Mouse (Mus musculus): ENCODE results near the gene Usp7. TPM values are rescaled to one million over a fixed set of nuclear protein-coding genes. Genes with fewer than 3 reads are reported as not detected.

Usp7 gene
- polyA plus RNA-seq, 1 experiment from 2014 or later, result 30.9 TPM

GRCm38 (mm10) chr16:8667261-8667660, 124.8 kb downstream of the Usp7 start:
- H3K27me3 ChIP-seq, result no peaks in the 10 kb centered on the region
- 76% methylated on average over 7 of the region's 7 CpGs for WGBS
- peak overlapping the region; percentile 39; the same call in 1 of the 2 replicates for H3K9ac ChIP-seq
- H3K27ac ChIP-seq (replicated peaks), result no peak overlapping the region
- H3K4me1 ChIP-seq (replicated peaks), result peaks cover 89% of the 10 kb centered on the region
- peaks cover 42% of the 10 kb centered on the region for H3K36me3 ChIP-seq
- no peak for ATAC-seq (ENCODE audit: low read depth)
- H3K4me2 ChIP-seq, result peak overlapping the region; percentile 96; the same call in 1 of the 2 replicates
- H3K9me3 ChIP-seq, result no peaks in the 10 kb centered on the region
- no peak overlapping the region for H3K4me3 ChIP-seq

DNA sequence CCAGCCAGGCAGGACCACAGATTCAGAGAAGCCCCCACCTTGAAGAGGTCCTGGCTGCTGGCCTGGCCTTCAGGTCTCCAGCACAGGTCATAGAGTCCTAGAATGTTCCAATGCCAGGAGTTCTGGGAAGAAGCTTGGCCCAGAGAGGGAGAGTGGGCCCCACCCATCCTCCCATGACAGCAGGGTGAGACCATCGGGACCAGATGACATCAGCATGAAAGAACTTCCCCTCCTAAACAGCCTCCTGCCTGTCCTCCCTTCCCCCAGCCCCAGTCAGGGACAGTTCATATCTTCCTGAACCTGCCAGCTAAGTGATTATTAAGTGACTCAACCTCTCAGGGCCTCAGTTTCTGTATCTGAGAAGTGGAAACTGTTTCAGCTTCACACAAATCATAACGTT, 125.7 kb downstream of the Usp7 start:
- no peak for ATAC-seq (ENCODE audit: low read depth)
- H3K36me3 ChIP-seq, result peaks cover 50% of the 10 kb centered on the region
- no peaks in the 10 kb centered on the region for H3K27me3 ChIP-seq
- WGBS, result 63% methylated on average over 2 of the region's 2 CpGs
- peak overlapping the region; percentile 8; the same call in 1 of the 2 replicates for H3K9ac ChIP-seq
- no peak overlapping the region for H3K4me2 ChIP-seq
- 0 out of 2 replicates have a peak overlapping the region, but pooled peaks have one; percentile 23 for H3K27ac ChIP-seq (replicated peaks)
- H3K4me1 ChIP-seq (replicated peaks), result peaks cover 89% of the 10 kb centered on the region
- no peak overlapping the region for H3K4me3 ChIP-seq
- H3K9me3 ChIP-seq, result no peaks in the 10 kb centered on the region

DNA sequence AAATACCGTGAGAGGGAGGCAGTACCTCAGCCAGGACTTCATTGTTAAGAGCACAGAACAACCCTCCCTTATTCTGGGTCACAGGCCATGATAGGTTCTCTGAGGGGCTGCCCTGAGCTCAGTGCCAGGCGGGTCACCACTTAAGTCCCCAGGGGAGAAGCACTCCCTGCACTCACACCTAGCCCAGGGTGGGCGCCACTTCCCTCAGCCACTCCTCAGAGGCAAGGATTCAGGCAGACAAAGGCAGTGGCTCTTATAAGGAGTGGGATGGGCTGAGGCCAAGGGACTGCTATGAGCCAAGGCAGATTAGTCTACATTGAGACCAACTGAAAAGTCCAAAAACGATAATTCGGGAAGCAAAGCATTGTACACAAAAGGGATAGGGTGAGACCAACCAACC, 126.7 kb downstream of the Usp7 start:
- no peak overlapping the region for H3K4me2 ChIP-seq
- H3K9ac ChIP-seq, result no peak overlapping the region
- WGBS, result 83% methylated on average over 5 of the region's 5 CpGs
- ATAC-seq (ENCODE audit: low read depth), result no peak
- peaks cover 59% of the 10 kb centered on the region for H3K36me3 ChIP-seq
- no peaks in the 10 kb centered on the region for H3K9me3 ChIP-seq
- H3K4me1 ChIP-seq (replicated peaks), result peaks cover 81% of the 10 kb centered on the region
- no peak overlapping the region for H3K4me3 ChIP-seq
- no peak overlapping the region for H3K27ac ChIP-seq (replicated peaks)
- H3K27me3 ChIP-seq, result no peaks in the 10 kb centered on the region

DNA sequence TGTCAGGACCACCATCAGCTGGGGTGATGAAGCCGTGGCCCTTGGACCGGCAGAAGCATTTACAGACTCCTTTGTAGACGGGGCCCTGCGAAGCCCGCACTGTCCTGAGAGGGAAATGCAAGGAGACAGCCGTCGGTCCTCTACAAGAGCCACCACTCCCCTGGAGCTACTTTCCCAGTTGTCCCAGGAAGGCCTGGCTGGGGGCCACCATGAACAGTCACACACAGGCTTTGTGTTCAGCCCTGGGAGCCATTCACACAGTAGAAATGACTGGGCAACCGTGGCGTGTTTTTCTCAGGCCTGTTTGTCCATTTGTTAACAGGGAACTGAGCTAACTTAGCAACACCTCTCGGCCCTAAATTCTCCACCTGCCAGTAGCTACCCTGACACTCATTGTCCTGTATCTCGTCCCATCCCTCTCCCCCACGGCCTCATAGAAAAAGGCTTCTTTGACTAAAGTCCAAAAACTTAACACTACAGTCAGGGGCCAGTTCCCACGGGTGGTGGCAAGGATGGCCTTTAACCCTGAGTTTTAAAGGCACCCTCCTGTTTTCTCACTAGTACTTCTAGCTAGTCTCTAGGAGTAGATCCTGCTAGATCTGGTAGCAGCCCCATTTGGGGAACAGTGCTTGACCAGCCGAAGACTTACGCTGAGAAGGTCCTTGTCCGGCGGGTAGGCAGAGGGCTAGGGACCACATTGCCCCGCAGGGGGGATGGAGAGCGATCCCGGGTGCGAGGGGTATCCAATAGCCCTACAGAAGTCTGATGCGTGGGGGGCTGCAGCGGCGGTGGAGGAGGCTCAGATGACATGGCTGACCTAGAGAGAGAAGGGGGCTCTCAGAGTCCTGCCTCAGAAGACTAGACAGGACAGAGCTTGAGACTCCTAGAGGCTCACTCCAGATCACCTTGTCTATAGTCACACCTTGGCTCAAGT, 128.2 kb downstream of the Usp7 start:
- Histone ChIP-seq H3K36me3 (peaks cover 74% of the 10 kb centered on the region), H3K27ac (replicated peaks) (peak overlapping the region; percentile 61), H3K9me3 (no peaks in the 10 kb centered on the region), H3K4me2 (no peak overlapping the region), H3K4me1 (replicated peaks) (peaks cover 66% of the 10 kb centered on the region), H3K27me3 (no peaks in the 10 kb centered on the region), H3K9ac (no peak overlapping the region), H3K4me3 (no peak overlapping the region)
- no peak for ATAC-seq (ENCODE audit: low read depth)
- 70% methylated on average over 24 of the region's 24 CpGs for WGBS

- WGBS, result 81% methylated on average over 2 of the region's 2 CpGs
- Histone ChIP-seq H3K9ac (no peak overlapping the region), H3K9me3 (no peaks in the 10 kb centered on the region), H3K27me3 (no peaks in the 10 kb centered on the region), H3K4me1 (replicated peaks) (peaks cover 58% of the 10 kb centered on the region), H3K4me3 (no peak overlapping the region), H3K36me3 (peaks cover 83% of the 10 kb centered on the region), H3K4me2 (no peak overlapping the region), H3K27ac (replicated peaks) (peak overlapping the region; percentile 61)
- ATAC-seq (ENCODE audit: low read depth), result no peak
Measured at GRCm38 (mm10) chr16:8663022-8663421, 129.1 kb downstream of the Usp7 start.

- 90% methylated on average over 4 of the region's 4 CpGs for WGBS
- no peak for ATAC-seq (ENCODE audit: low read depth)
Measured at GRCm38 (mm10) chr16:8658764-8659163, 133.3 kb downstream of the Usp7 start.

GRCm38 (mm10) chr16:8658349-8658748, 133.8 kb downstream of the Usp7 start:
- WGBS, result 83% methylated on average over 4 of the region's 4 CpGs
- peaks cover 92% of the 10 kb centered on the region for H3K36me3 ChIP-seq
- no peak overlapping the region for H3K9ac ChIP-seq

More at GRCm38 (mm10) chr16:8658764-8659163, 133.3 kb downstream of the Usp7 start:
- no peak overlapping the region for H3K4me2 ChIP-seq
- H3K27ac ChIP-seq (replicated peaks), result no peak overlapping the region
- peaks cover 94% of the 10 kb centered on the region for H3K36me3 ChIP-seq
- H3K4me1 ChIP-seq (replicated peaks), result peaks cover 21% of the 10 kb centered on the region
- H3K27me3 ChIP-seq, result no peaks in the 10 kb centered on the region
- H3K9me3 ChIP-seq, result no peaks in the 10 kb centered on the region
- no peak overlapping the region for H3K4me3 ChIP-seq
- H3K9ac ChIP-seq, result no peak overlapping the region

GRCm38 (mm10) chr16:8656256-8656655, 135.9 kb downstream of the Usp7 start:
- H3K27ac ChIP-seq (replicated peaks), result no peak overlapping the region
- no peaks in the 10 kb centered on the region for H3K9me3 ChIP-seq
- H3K36me3 ChIP-seq, result peaks cover 90% of the 10 kb centered on the region
- H3K4me3 ChIP-seq, result no peak overlapping the region
- WGBS, result 88% methylated on average over 2 of the region's 2 CpGs
- H3K4me2 ChIP-seq, result no peak overlapping the region
- H3K9ac ChIP-seq, result no peak overlapping the region
- ATAC-seq (ENCODE audit: low read depth), result no peak
- no peaks in the 10 kb centered on the region for H3K27me3 ChIP-seq
- H3K4me1 ChIP-seq (replicated peaks), result peaks cover 6% of the 10 kb centered on the region; the same call in 1 of the 2 replicates

More at GRCm38 (mm10) chr16:8658349-8658748, 133.8 kb downstream of the Usp7 start:
- H3K4me3 ChIP-seq, result no peak overlapping the region
- H3K27ac ChIP-seq (replicated peaks), result no peak overlapping the region
- H3K27me3 ChIP-seq, result no peaks in the 10 kb centered on the region
- H3K9me3 ChIP-seq, result no peaks in the 10 kb centered on the region
- no peak overlapping the region for H3K4me2 ChIP-seq
- peaks cover 17% of the 10 kb centered on the region for H3K4me1 ChIP-seq (replicated peaks)
- ATAC-seq (ENCODE audit: low read depth), result no peak

DNA sequence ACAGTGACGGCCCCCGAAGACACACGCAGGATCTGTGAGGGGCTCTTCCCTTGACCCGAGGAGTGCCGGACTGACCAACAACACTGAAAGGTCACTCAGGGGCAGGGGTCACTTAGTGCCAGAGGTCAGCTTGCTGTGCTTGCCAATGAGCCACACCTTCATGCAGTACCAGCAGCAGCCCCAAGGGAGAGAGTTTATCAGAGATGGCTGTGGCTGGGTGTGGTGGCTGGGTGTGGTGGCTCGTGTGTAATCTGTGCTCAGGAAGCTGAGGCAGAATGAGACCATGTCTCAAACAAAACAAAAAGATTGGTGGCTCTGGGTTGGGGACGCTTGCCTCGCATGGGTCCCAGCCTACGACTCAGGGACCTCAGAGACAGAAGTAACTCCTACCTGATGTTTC, 136.5 kb downstream of the Usp7 start:
- no peak overlapping the region for H3K4me2 ChIP-seq
- peaks cover 92% of the 10 kb centered on the region for H3K36me3 ChIP-seq
- no peak overlapping the region for H3K27ac ChIP-seq (replicated peaks)
- no peak overlapping the region for H3K4me3 ChIP-seq
- H3K9ac ChIP-seq, result no peak overlapping the region
- WGBS, result 87% methylated on average over 9 of the region's 9 CpGs
- H3K4me1 ChIP-seq (replicated peaks), result peaks cover 6% of the 10 kb centered on the region; the same call in 1 of the 2 replicates
- H3K9me3 ChIP-seq, result no peaks in the 10 kb centered on the region
- ATAC-seq (ENCODE audit: low read depth), result no peak
- H3K27me3 ChIP-seq, result no peaks in the 10 kb centered on the region

GRCm38 (mm10) chr16:8655108-8655507, 137.0 kb downstream of the Usp7 start:
- Histone ChIP-seq H3K9ac (no peak overlapping the region), H3K4me1 (replicated peaks) (peaks cover 6% of the 10 kb centered on the region; the same call in 1 of the 2 replicates), H3K27ac (replicated peaks) (no peak overlapping the region), H3K4me3 (no peak overlapping the region), H3K4me2 (no peak overlapping the region), H3K9me3 (no peaks in the 10 kb centered on the region), H3K27me3 (no peaks in the 10 kb centered on the region), H3K36me3 (peaks cover 91% of the 10 kb centered on the region)
- no peak for ATAC-seq (ENCODE audit: low read depth)
- WGBS, result 82% methylated on average over 6 of the region's 6 CpGs

DNA sequence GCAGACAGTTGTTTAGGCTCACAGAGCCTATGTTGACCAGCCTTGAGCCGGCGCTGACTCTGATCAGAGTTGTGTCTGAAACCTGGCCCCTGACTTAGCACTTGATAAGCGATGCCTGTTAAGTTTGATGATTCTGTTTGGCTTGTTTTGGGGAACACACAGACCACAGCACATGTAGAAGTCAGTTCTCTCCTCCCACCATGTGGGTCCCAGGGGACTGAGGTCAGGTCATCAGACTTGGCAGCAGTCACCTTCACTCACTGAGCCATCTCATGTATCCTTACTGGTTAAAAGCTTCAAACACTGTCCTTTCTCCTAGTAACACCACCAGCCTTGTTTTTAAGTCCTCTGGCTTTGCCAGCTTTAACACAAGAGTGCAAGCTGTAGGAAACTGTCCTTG, 142.1 kb downstream of the Usp7 start:
- no peak overlapping the region for H3K4me3 ChIP-seq
- WGBS, result 99% methylated on average over 3 of the region's 3 CpGs
- H3K4me2 ChIP-seq, result no peak overlapping the region
- H3K9me3 ChIP-seq, result no peaks in the 10 kb centered on the region
- no peak overlapping the region for H3K9ac ChIP-seq
- H3K36me3 ChIP-seq, result peaks cover 92% of the 10 kb centered on the region
- no peak for ATAC-seq (ENCODE audit: low read depth)
- H3K27me3 ChIP-seq, result no peaks in the 10 kb centered on the region
- H3K4me1 ChIP-seq (replicated peaks), result peaks cover 6% of the 10 kb centered on the region; the same call in 1 of the 2 replicates
- H3K27ac ChIP-seq (replicated peaks), result no peak overlapping the region

- Histone ChIP-seq H3K4me3 (no peak overlapping the region), H3K27ac (replicated peaks) (no peak overlapping the region), H3K4me1 (replicated peaks) (no peaks in the 10 kb centered on the region), H3K36me3 (peaks cover 78% of the 10 kb centered on the region), H3K27me3 (no peaks in the 10 kb centered on the region), H3K4me2 (no peak overlapping the region), H3K9me3 (no peaks in the 10 kb centered on the region), H3K9ac (no peak overlapping the region)
- 83% methylated on average over 6 of the region's 6 CpGs for WGBS
- ATAC-seq (ENCODE audit: low read depth), result no peak
Measured at GRCm38 (mm10) chr16:8645546-8645945, 146.6 kb downstream of the Usp7 start.
